Mouse (Mus musculus) MEL (cell line): ENCODE data around the gene Syn3.

Source experiments
- CTCF ChIP-seq, 3 experiments: IDR thresholded peaks in 2 of 3; conservative IDR thresholded peaks in 1 of 3; 2 replicates each; pipeline ENCODE4 v1.5.1; 2011 to 2012; ENCODE audit warnings: low read length in 3 of 3, low read depth in 2 of 3, mild to moderate bottlenecking in 2 of 3, improper control_type of control experiment in 1 of 3, inconsistent platforms in 1 of 3, mixed read lengths in 1 of 3, moderate library complexity in 1 of 3; ENCODE audit not compliant: control insufficient read depth in 1 of 3, insufficient read depth in 1 of 3, poor library complexity in 1 of 3, severe bottlenecking in 1 of 3
- EP300 ChIP-seq, 2 experiments: IDR thresholded peaks; 2 replicates each; pipeline ENCODE4 v1.6.1; 2011; ENCODE audit warnings: improper control_type of control experiment in 2 of 2, low read length in 2 of 2, low read depth in 1 of 2, mild to moderate bottlenecking in 1 of 2
- POLR2A ChIP-seq, 2 experiments: IDR thresholded peaks; 2 replicates each; pipeline ENCODE4 v1.6.1; 2011 to 2012; ENCODE audit warnings: low read length in 2 of 2, mild to moderate bottlenecking in 2 of 2, control low read depth in 1 of 2, improper control_type of control experiment in 1 of 2, low read depth in 1 of 2, moderate library complexity in 1 of 2; ENCODE audit not compliant: control insufficient read depth in 1 of 2, insufficient read depth in 1 of 2, poor library complexity in 1 of 2

- TF ChIP-seq CTCF (IDR thresholded peaks at IDR 0.05 in 2 of 3, conservative IDR thresholded peaks at IDR 0.05 in 1 of 3; ENCODE audit: control insufficient read depth in 1 of 3, insufficient read depth in 1 of 3, low read depth in 2 of 3, low read length in 3 of 3, poor library complexity in 1 of 3, severe bottlenecking in 1 of 3) = peak; percentile 79 to 91 (median 83)
- TF ChIP-seq EP300 (IDR thresholded peaks at IDR 0.05; ENCODE audit: low read depth in 1 of 2, low read length in 2 of 2) = no peak
- no peak for TF ChIP-seq POLR2A (IDR thresholded peaks at IDR 0.05; ENCODE audit: control insufficient read depth in 1 of 2, insufficient read depth in 1 of 2, low read depth in 1 of 2, low read length in 2 of 2, poor library complexity in 1 of 2)
These were observed 433.8 kb downstream of the Syn3 start for GRCm38 (mm10) chr10:86064937-86065336.
